Mouse (Mus musculus): ENCODE measurements around the gene Tmem270.

Tmem270 gene

DNA sequence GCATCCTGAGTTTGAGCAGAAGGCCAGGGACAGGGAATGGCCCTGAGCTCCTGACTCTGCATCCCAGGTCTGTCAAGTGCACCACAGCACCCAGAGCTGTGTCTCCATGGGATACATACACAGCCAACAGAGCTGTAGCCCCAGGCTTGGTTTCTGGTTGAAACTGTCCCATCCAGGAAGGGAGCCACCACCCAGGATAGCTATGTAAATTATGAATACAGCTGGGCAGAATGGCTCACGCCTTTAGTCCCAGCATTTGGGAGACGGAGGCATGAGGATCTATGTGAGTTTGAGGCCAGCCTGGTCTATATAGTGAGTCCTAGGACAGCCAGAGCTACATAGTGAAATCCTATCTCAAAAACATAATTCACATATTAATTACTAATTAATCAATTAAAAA, 23.5 kb upstream of the Tmem270 start:
- no peak for DNase-seq (ENCODE audit: low spot score)

DNA sequence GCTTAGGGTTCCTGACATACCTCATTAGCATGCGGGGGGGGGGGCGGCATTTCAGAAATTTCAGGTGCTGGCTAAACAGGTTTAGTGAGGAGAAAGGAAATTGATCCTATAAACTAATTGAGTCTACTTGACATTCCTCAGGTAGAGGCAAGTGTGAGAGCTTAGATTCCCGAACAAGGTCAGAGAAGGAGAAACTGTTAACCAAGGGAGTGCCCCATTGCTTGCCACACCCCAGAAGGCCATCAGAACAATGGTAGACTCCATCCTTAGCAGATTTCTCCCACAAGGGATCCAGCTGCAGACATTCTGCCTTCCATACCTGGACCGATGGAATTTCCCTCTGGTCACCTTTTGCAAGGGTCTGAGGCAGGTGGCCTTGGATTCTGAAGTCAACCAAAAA, 20.2 kb upstream of the Tmem270 start:
- DNase-seq (ENCODE audit: low spot score), result no peak

DNA sequence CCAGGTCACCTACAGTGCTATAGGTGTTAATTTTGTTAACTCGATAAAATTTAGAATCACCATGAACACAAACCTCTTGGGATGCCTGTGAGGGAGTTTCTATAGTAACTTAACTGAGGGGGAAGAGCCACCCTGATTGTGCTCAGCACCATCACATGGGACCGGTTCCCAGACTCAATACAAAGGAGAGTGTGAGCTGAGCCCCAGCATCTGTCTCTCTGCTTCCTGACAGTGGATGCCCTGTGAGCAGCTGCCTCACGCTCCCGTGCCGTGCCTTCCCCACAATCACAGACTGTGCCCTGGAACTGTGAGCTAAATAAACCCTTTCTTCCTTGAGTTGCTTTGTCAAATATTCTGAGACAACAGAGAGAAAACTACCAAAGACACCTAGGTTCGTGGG, 16.6 kb upstream of the Tmem270 start:
- DNase-seq (ENCODE audit: low spot score), result no peak

DNA sequence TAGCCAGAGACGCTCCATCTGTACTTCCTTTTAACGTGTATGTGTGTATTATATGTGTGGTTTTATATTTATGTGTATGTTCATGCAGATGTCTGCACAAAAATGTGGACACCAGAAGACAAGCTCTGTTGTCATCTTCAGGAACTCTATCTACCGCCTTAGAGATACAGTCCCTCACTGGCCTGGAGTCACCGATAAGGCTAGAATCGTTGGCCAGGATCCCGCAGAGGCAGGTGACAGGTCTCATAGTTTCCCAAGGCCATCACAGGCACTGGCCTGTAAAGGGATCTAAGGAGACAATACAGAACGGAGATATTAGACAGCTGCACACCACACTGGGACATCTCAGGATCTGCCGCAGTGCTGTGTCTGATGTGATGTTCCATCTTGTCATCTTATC, 14.6 kb upstream of the Tmem270 start:
- DNase-seq (ENCODE audit: low spot score), result no peak

- DNase-seq (ENCODE audit: low spot score), result peak; percentile 30
Measured at GRCm38 (mm10) chr5:134920106-134920687, 13.7 kb upstream of the Tmem270 start.

DNA sequence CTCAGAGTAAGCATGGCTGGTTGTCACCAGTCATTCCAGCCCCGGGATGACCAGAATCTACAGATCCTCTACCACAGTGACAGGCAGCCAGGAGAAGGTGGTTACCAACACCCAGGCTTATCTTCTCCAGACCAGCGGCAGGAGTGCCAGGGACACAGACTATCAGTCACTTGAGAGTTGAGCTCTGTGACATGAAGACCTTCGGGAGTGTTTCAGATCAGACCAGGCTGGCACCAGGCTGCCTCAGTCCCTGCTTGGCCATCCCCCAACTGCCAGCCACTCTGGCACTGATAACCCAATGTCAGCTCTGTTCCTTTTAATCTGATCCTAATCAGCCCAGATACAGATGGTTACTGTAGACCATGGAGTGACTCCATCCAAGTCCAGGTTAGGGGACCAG, 12.6 kb upstream of the Tmem270 start:
- no peak for DNase-seq (ENCODE audit: low spot score)

DNA sequence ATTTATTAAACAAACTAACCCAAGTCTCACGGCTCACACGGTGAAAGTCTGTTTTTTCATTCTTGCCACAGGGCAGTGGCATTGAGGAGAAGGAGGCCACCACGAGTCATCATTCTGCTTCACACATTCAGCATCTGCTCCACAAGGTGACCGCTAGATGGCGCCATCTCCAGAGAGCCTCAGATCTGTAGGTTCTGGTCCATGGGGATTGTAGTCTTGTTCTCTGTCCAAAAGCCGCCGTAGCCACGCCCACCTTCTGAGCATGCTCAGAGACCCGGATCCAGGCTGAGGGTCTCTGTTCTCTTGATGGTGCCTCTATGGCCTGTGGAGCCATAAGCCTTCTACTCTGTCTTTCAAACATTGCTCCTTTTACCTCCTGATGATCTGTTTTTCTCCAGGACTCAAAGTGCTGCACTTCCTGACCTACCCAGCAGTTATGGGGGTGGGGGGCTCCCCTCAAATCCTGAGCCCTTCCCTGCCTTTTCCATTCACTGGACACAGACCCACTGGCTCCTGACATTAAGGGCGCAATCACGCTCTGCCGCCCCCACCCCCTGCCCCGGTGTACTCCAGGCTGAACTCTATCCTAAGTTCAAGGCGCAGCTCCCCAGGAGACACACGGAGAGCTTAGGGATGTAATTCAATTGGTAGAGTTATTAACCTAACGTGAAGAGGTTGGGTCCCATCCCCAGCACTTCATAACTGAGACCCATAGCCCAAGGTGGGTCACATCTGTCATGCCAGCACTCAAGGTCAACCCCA, 11.7 kb upstream of the Tmem270 start:
- DNase-seq (ENCODE audit: low spot score), result peak; percentile 43

DNA sequence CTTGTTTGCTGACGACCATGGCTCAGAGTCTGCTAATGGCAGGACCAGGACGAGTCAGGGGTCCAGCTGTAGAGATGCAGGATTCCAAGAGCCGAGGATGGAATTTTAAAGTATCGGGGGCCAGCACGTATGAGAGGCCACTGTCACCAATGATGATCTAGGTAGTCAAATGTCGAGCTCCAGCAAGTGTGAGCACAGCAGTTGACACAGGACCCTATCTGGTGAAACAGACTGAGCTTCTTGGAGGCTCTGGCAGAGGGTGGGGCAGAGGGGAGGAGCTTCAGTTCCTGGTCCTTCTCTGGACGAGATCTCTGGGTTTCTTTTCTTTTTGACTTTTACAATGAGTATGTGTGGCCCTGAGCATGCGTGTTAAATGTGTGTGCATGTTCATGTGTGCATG, 8.8 kb upstream of the Tmem270 start, which contains the start of gene Cldn13:
TSS of gene Cldn13 (minus strand) at position 216 of the 400 bp plus-strand sequence.
- no peak for DNase-seq (ENCODE audit: low spot score)

- DNase-seq (ENCODE audit: low spot score), result no peak
Measured at GRCm38 (mm10) chr5:134914510-134914909, 8.0 kb upstream of the Tmem270 start.

- no peak for DNase-seq (ENCODE audit: low spot score)
Measured at GRCm38 (mm10) chr5:134913753-134914152, 7.2 kb upstream of the Tmem270 start.

DNA sequence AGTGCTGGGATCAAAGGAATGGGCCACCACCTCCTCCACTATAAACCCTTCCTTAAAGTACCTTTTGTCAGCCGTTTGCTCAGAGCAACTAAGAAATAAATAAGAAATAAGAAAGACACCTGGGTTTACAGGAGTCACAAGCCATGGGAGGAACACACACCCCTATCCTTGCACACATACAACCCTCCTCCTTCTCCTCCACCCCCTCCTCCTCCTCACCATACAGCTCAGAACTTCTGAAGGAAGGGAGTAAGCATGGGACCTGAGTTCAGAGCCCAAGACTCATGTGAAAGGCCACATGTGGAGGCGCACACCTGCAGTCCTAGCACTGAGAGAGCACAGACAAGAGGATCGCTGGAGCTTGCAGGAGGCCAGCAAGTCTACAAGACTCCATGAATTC, 6.8 kb upstream of the Tmem270 start:
- no peak for DNase-seq (ENCODE audit: low spot score)

- peak; percentile 21 for DNase-seq (ENCODE audit: low spot score)
Measured at GRCm38 (mm10) chr5:134911901-134912300, 5.4 kb upstream of the Tmem270 start.

DNA sequence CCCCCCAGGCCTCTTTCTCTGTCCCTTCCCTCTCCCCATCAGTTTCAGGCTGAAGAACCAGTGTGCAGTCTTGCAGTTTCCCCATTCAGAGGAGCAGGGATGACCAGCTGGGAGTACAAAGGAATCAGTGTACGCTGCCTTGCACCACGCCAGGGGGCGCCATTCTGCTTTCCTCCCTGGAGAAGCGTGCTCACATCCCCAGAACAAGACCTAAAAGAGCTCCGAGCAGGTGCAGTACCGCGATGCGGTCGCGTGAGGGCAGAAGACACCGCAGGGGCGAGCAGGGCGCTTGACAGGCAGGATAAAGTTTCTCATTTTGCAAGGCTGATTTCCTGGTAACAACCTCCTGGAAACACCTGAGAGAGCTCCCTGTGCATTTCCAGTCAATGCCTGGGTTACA, 602 bp upstream of the Tmem270 start:
- peak; percentile 88 for DNase-seq (ENCODE audit: low spot score)

- no peak for DNase-seq (ENCODE audit: low spot score)
Measured at GRCm38 (mm10) chr5:134901644-134902027, 4.9 kb downstream of the Tmem270 start.

GRCm38 (mm10) chr5:134901012-134901643, 5.4 kb downstream of the Tmem270 start:
- peak; percentile 58 for DNase-seq (ENCODE audit: low spot score)

- no peak for DNase-seq (ENCODE audit: low spot score)
Measured at GRCm38 (mm10) chr5:134897596-134897995, 8.9 kb downstream of the Tmem270 start.

- no peak for DNase-seq (ENCODE audit: low spot score)
Measured at GRCm38 (mm10) chr5:134896965-134897364, 9.6 kb downstream of the Tmem270 start.

DNA sequence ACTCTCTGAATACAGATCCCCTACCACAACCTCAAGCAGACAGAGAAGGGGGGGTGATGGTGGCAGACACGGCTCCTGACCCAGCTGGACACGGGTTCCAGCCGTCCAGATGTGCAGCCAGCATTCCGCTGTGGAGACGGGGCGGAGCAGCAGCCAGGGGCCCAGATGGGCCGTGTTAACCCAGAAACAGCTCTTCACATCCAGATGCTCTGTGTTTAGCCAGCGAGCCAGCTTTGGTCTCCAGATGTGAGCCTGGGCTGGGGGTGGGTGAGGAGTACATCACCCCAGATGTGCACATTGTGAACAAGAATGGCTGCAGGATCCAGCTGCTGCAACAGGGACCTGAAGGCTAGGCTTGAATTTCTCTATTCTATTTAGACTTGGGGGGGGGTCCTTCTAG, 11.2 kb downstream of the Tmem270 start:
- no peak for DNase-seq (ENCODE audit: low spot score)

DNA sequence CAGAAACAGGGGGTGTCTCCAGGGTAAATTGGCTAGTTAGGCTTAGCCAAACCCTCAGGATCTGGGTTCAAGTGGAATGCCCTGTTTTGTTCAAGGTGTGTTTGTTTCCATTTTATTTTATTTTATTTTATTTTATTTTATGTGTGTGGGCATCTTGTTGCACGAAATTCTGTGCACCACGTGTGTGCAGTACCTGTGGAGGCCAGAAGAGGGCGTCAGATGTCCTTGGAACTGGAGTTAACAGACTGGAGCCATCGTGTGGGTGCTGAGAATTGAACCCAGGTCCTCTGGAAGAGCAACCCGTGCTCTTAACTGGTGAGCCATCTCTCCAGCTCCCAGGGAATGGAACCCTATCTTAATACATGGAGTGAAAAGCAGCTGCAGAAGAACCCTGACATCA, 13.8 kb downstream of the Tmem270 start:
- DNase-seq (ENCODE audit: low spot score), result no peak

GRCm38 (mm10) chr5:134891552-134891951, 15.0 kb downstream of the Tmem270 start:
- no peak for DNase-seq (ENCODE audit: low spot score)

- peak; percentile 24 for DNase-seq (ENCODE audit: low spot score)
Measured at GRCm38 (mm10) chr5:134890601-134891054, 15.9 kb downstream of the Tmem270 start.

DNA sequence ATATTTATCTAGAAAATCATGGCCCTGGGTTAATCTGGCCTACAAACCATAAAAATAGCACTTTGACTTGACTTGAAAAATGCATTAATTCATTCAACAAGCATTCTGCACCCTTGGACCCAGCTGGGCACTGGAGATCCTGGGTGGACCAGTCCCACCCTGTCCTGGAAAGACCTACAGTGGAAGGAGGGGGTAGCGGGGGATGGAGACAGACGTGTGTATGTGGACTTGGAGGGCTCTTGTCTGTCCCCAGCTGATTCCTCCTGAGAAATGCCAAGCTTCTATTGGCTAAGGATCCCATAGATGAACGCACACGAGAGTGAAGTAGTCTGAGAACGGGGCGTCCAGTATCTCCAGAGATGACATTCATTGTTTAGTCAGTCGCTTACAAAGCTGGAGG, 18.0 kb downstream of the Tmem270 start:
- DNase-seq (ENCODE audit: low spot score), result no peak

Measured in adipocyte (in vitro differentiated cells).